Comparison of ENCODE assay signal across 19 mouse cellular contexts in genomic region chr12:76891160-76891559, GRCm38 (mm10).
DNase-seq lines count a peak whose midpoint lies in the region; ATAC-seq and TF ChIP-seq lines count a peak whose summit lies in the region.
"Had no signal": no experiment of that assay in that cellular context is flagged by ENCODE, and none has a peak within 500 bp of the region (broad histone marks: within the 10 kb centered on the region; RNA-seq: fewer than 3 reads in every experiment).

No protein-coding gene starts in this region.

- 62% methylated on average over 3 of the region's 3 CpGs for WGBS in hindbrain, embryonic 12.5 days
- 39% methylated on average over 3 of the region's 3 CpGs for WGBS in hindbrain, postnatal 0 days
- WGBS in kidney, embryonic 15.5 days: 48% methylated on average over 3 of the region's 3 CpGs
- 47% methylated on average over 3 of the region's 3 CpGs for WGBS in midbrain, embryonic 14.5 days
- 44% methylated on average over 3 of the region's 3 CpGs for WGBS in midbrain, postnatal 0 days

- H3K4me2 ChIP-seq in hindbrain, embryonic 12.5 days (replicated peaks): no peak overlapping the region
- H3K4me2 ChIP-seq in hindbrain, postnatal 0 days (ENCODE audit: low read depth, low read length): no peak overlapping the region
- no peak overlapping the region for H3K4me2 ChIP-seq in kidney, embryonic 15.5 days
- no peak overlapping the region for H3K4me2 ChIP-seq in midbrain, embryonic 14.5 days (ENCODE audit: low read length)
- no peak overlapping the region for H3K4me2 ChIP-seq in midbrain, postnatal 0 days (ENCODE audit: low read depth, low read length, poor library complexity, severe bottlenecking)
- H3K4me2 ChIP-seq: forebrain, embryonic 13.5 days; heart, embryonic 13.5 days had no signal

- 0 out of 2 replicates have a peak, but pooled peaks have one; percentile 29 for ATAC-seq in hindbrain, embryonic 12.5 days (ENCODE audit: low FRiP score)
- no peak for ATAC-seq in hindbrain, postnatal 0 days
- peak; percentile 73; the same call in 1 of the 2 replicates for ATAC-seq in kidney, embryonic 15.5 days (replicated peaks; ENCODE audit: low FRiP score)
- ATAC-seq in midbrain, embryonic 14.5 days (ENCODE audit: low FRiP score, low TSS enrichment): no peak
- ATAC-seq in midbrain, postnatal 0 days (ENCODE audit: low FRiP score): no peak
- ATAC-seq: forebrain, embryonic 13.5 days; forebrain, postnatal 0 days; Patski had no signal

- H3K4me1 ChIP-seq in hindbrain, embryonic 12.5 days: peaks cover 4% of the 10 kb centered on the region; the same call in 1 of the 2 replicates
- H3K4me1 ChIP-seq in hindbrain, postnatal 0 days (ENCODE audit: insufficient read depth, low read length): no peaks in the 10 kb centered on the region; the same call in 1 of the 2 replicates
- H3K4me1 ChIP-seq in kidney, embryonic 15.5 days: peaks cover 8% of the 10 kb centered on the region; the same call in 1 of the 2 replicates
- peaks cover 11% of the 10 kb centered on the region; the same call in 1 of the 2 replicates for H3K4me1 ChIP-seq in midbrain, embryonic 14.5 days (ENCODE audit: control insufficient read depth, insufficient read depth, low read length)
- H3K4me1 ChIP-seq in midbrain, postnatal 0 days (ENCODE audit: insufficient read depth, low read length): no peaks in the 10 kb centered on the region

- H3K36me3 ChIP-seq in hindbrain, embryonic 12.5 days: 0 out of 2 replicates have a peak, but pooled peaks cover 17% of the 10 kb centered on the region
- H3K36me3 ChIP-seq in hindbrain, postnatal 0 days (ENCODE audit: insufficient read depth, low read length): 0 out of 2 replicates have a peak, but pooled peaks cover 3% of the 10 kb centered on the region
- H3K36me3 ChIP-seq in kidney, embryonic 15.5 days: peaks cover 16% of the 10 kb centered on the region; the same call in 1 of the 2 replicates
- peaks cover 11% of the 10 kb centered on the region; the same call in 1 of the 2 replicates for H3K36me3 ChIP-seq in midbrain, embryonic 14.5 days (ENCODE audit: control insufficient read depth, insufficient read depth, low read length)
- peaks cover 19% of the 10 kb centered on the region; the same call in 1 of the 2 replicates for H3K36me3 ChIP-seq in midbrain, postnatal 0 days (ENCODE audit: insufficient read depth, low read length)

- no peak overlapping the region for H3K27ac ChIP-seq in hindbrain, embryonic 12.5 days
- no peak overlapping the region for H3K27ac ChIP-seq in hindbrain, postnatal 0 days
- H3K27ac ChIP-seq in kidney, embryonic 15.5 days: no peak overlapping the region
- H3K27ac ChIP-seq in midbrain, embryonic 14.5 days (replicated peaks; ENCODE audit: low read depth, low read length): 0 out of 2 replicates have a peak overlapping the region, but pooled peaks have one; percentile 37
- no peak overlapping the region for H3K27ac ChIP-seq in midbrain, postnatal 0 days (ENCODE audit: low read depth, low read length)
- H3K27ac ChIP-seq: embryonic facial prominence, embryonic 10.5 days; forebrain, embryonic 13.5 days; heart, embryonic 13.5 days had no signal

- H3K9ac ChIP-seq in hindbrain, embryonic 12.5 days: no peak overlapping the region
- no peak overlapping the region for H3K9ac ChIP-seq in hindbrain, postnatal 0 days (replicated peaks; ENCODE audit: low read length)
- H3K9ac ChIP-seq in kidney, embryonic 15.5 days: no peak overlapping the region
- H3K9ac ChIP-seq in midbrain, embryonic 14.5 days (replicated peaks; ENCODE audit: low read length): no peak overlapping the region
- no peak overlapping the region for H3K9ac ChIP-seq in midbrain, postnatal 0 days (replicated peaks; ENCODE audit: low read length, poor library complexity, severe bottlenecking)
- H3K9ac ChIP-seq: forebrain, embryonic 13.5 days; forebrain, postnatal 0 days; heart, embryonic 13.5 days had no signal

- H3K27me3 ChIP-seq in hindbrain, embryonic 12.5 days: no peaks in the 10 kb centered on the region
- no peaks in the 10 kb centered on the region for H3K27me3 ChIP-seq in hindbrain, postnatal 0 days (ENCODE audit: insufficient read depth, low read length)
- no peaks in the 10 kb centered on the region for H3K27me3 ChIP-seq in kidney, embryonic 15.5 days
- no peaks in the 10 kb centered on the region for H3K27me3 ChIP-seq in midbrain, embryonic 14.5 days (ENCODE audit: control insufficient read depth, insufficient read depth, low read length)
- H3K27me3 ChIP-seq in midbrain, postnatal 0 days (ENCODE audit: insufficient read depth, low read length): no peaks in the 10 kb centered on the region
- H3K27me3 ChIP-seq: CH12.LX; forebrain, embryonic 13.5 days; heart, embryonic 13.5 days; Patski had no signal

- DNase-seq in hindbrain, postnatal 0 days (ENCODE audit: low spot score): no peak
- no peak for DNase-seq in kidney, postnatal 25 days
- peak; percentile 10 for DNase-seq in midbrain, embryonic 14.5 days
- DNase-seq in midbrain, postnatal 0 days (ENCODE audit: low spot score): no peak
- DNase-seq: adrenal gland, adult 2 months; adrenal gland, postnatal 25 days; cerebellum, adult 2 months; cerebellum, postnatal 10 days; forebrain, postnatal 0 days; gastrocnemius, postnatal 36 days; heart, adult 11 months; heart, postnatal 14 days had no signal

- H3K4me3 ChIP-seq in hindbrain, embryonic 12.5 days: no peak overlapping the region
- no peak overlapping the region for H3K4me3 ChIP-seq in hindbrain, postnatal 0 days (ENCODE audit: low read length)
- no peak overlapping the region for H3K4me3 ChIP-seq in kidney, embryonic 15.5 days (replicated peaks)
- no peak overlapping the region for H3K4me3 ChIP-seq in midbrain, embryonic 14.5 days (replicated peaks; ENCODE audit: low read depth, low read length)
- H3K4me3 ChIP-seq in midbrain, postnatal 0 days (ENCODE audit: low read depth, low read length): no peak overlapping the region
- H3K4me3 ChIP-seq: embryonic facial prominence, embryonic 10.5 days; forebrain, embryonic 13.5 days; heart, embryonic 13.5 days had no signal

- H3K9me3 ChIP-seq in hindbrain, embryonic 12.5 days (replicated peaks): no peaks in the 10 kb centered on the region
- no peaks in the 10 kb centered on the region for H3K9me3 ChIP-seq in hindbrain, postnatal 0 days (ENCODE audit: low read length)
- no peaks in the 10 kb centered on the region for H3K9me3 ChIP-seq in kidney, embryonic 15.5 days (replicated peaks)
- H3K9me3 ChIP-seq in midbrain, embryonic 14.5 days (ENCODE audit: control insufficient read depth, low read length): no peaks in the 10 kb centered on the region
- H3K9me3 ChIP-seq in midbrain, postnatal 0 days (ENCODE audit: low read length): no peaks in the 10 kb centered on the region
- H3K9me3 ChIP-seq: embryonic facial prominence, embryonic 10.5 days; forebrain, embryonic 13.5 days; heart, embryonic 13.5 days had no signal

- TF ChIP-seq CTCF in hindbrain, postnatal 0 days (IDR thresholded peaks at IDR 0.05; ENCODE audit: low read depth): no peak
- TF ChIP-seq CTCF in midbrain, postnatal 0 days (IDR thresholded peaks at IDR 0.05): no peak

Comparison
In these comparisons a context has a peak if more than half of its experiments do, and no peak if none do; other contexts are left out.
1. ATAC-seq: peak in hindbrain, embryonic 12.5 days (single experiment) and kidney, embryonic 15.5 days (single experiment); none in hindbrain, postnatal 0 days (single experiment), midbrain, embryonic 14.5 days (single experiment) and midbrain, postnatal 0 days (single experiment).